Mouse (Mus musculus) limb, embryonic 11.5 days (tissue): ENCODE data around the gene Lst1. TPM values are rescaled to one million over a fixed set of nuclear protein-coding genes. Genes with fewer than 3 reads are reported as not detected.

Experiments used
- ATAC-seq: fragments of 200-750 bp; cut with Nextera tagmentation; 2 replicates; pipeline ENCODE4 v1.8.0; 2017; ENCODE audit warnings: low read depth; ENCODE audit not compliant: insufficient number of reproducible peaks, low FRiP score, low TSS enrichment
- DNase-seq: peaks from one replicate; pipeline ENCODE4 v3.0.0-alpha.2; 2015; ENCODE audit warnings: low spot score
- H3K27ac ChIP-seq: fragments of 300-500 bp; sonication (generic); replicated peaks from 2 replicates; pipeline ENCODE4 v1.5.1; 2014; ENCODE audit warnings: low read depth, mild to moderate bottlenecking, low read length
- H3K27me3 ChIP-seq: fragments of 300-500 bp; sonication (generic); 2 replicates; pipeline ENCODE4 v1.6.1; 2014; ENCODE audit warnings: mild to moderate bottlenecking, low read length, mixed read lengths; ENCODE audit not compliant: control insufficient read depth, insufficient read depth
- H3K36me3 ChIP-seq: fragments of 300-500 bp; sonication (generic); 2 replicates; pipeline ENCODE4 v1.6.1; 2014; ENCODE audit warnings: mild to moderate bottlenecking, low read length, moderate library complexity, mixed read lengths; ENCODE audit not compliant: control insufficient read depth, insufficient read depth
- H3K4me1 ChIP-seq: fragments of 300-500 bp; sonication (generic); 2 replicates; pipeline ENCODE4 v1.6.1; 2014; ENCODE audit warnings: low read length, mixed read lengths; ENCODE audit not compliant: control insufficient read depth, insufficient read depth
- H3K4me2 ChIP-seq: fragments of 300-500 bp; sonication (generic); 2 replicates; pipeline ENCODE4 v1.6.1; 2014; ENCODE audit warnings: low read depth, mild to moderate bottlenecking, moderate library complexity; ENCODE audit not compliant: severe bottlenecking
- H3K4me3 ChIP-seq: fragments of 300-500 bp; sonication (generic); 2 replicates; pipeline ENCODE4 v1.5.1; 2014; ENCODE audit warnings: low read depth, low read length
- H3K9ac ChIP-seq: fragments of 300-500 bp; sonication (generic); 2 replicates; pipeline ENCODE4 v1.6.1; 2014; ENCODE audit warnings: mild to moderate bottlenecking, low read length
- H3K9me3 ChIP-seq: fragments of 300-500 bp; sonication (generic); 2 replicates; pipeline ENCODE4 v1.6.1; 2016; ENCODE audit warnings: low read length; ENCODE audit not compliant: control insufficient read depth
- WGBS: fragments of 180-500 bp; shearing (Covaris S2); extraction: QIAGEN DNeasy Blood & Tissue Kit; methylation state at CpG from one replicate; pipeline ENCODE4 v1.1.7; 2014; 5-methylcytosine and 5-hydroxymethylcytosine counted together
- polyA plus RNA-seq: library from polyadenylated mRNA; unstranded; fragments of >200 nt; fragmentation: Nextera tagmentation; extraction: Ambion mirVana; gene quantifications from 2 replicates; pipeline ENCODE4 v1.2.1, GENCODE M21; 2014

The Lst1 gene
- polyA plus RNA-seq, 1 experiment from 2014 or later, result 4.7 TPM

DNA sequence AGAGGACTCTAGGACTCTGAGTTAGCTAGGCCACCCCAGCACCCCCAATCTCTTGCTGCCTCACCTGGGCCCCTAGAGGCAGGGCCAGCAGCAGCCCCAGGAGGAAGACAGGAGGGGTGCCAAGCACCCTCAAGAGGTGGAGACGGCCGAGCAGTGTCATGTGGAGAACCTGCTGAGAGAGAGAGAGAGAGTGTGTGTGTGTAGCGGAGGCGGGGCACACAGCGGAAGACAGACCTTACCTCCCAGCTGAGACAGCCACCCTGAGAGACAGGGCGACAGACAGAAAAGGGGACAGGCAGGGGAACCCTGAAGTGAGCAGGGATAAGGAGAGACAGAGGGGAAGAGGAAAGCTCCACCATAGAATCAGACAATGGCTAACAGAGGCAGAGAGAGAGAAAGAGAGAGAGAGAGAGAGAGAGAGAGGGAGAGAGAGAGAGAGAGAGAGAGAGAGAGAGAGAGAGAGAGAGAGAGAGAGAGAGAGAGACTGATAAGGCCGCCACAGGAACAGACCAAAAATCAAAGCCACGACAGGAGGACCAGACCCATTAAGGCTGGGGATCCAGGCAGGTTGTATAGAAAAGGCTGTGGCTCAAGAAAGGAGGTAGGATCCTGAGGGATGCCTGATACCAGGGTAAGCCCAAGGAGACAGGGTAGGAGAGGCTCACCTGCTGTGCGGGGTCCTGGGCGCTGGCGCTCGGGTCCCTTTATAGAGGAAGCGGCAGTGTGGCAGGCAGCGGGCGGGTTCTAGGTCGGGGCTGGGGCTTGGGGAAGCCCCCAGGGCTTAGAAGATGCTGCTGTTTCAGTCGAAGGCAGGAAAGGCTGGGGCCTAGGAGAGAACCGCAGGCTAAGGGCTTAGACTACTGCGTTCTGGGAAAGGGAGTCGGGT lies 16.5 kb upstream of the Lst1 start, which contains the start of gene Lta:
Lta (minus strand) TSS at position 858 of the 886 bp plus-strand sequence.
- H3K27ac ChIP-seq, result no peak within 1 kb of the TSS
- H3K4me2 ChIP-seq, result no peak within 1 kb of the TSS
- no peak for ATAC-seq
- peaks cover 18% of the 10 kb centered on the region; the same call in 1 of the 2 replicates for H3K27me3 ChIP-seq
- no peaks in the 10 kb centered on the region for H3K4me1 ChIP-seq
- H3K36me3 ChIP-seq, result no peaks in the 10 kb centered on the region
- no peak within 1 kb of the TSS for H3K9ac ChIP-seq
- H3K9me3 ChIP-seq, result no peaks in the 10 kb centered on the region
- 29% methylated on average over 20 of the region's 20 CpGs for WGBS
- H3K4me3 ChIP-seq, result no peak within 1 kb of the TSS
- DNase-seq, result no peak

GRCm38 (mm10) chr17:35202442-35202841 lies 14.2 kb upstream of the Lst1 start:
- H3K9ac ChIP-seq, result no peak overlapping the region
- no peak for DNase-seq
- no peaks in the 10 kb centered on the region for H3K36me3 ChIP-seq
- no peak overlapping the region for H3K27ac ChIP-seq
- 78% methylated on average over 4 of the region's 4 CpGs for whole genome bisulfite sequencing
- ATAC-seq, result no peak
- no peak overlapping the region for H3K4me2 ChIP-seq
- peaks cover 18% of the 10 kb centered on the region; the same call in 1 of the 2 replicates for H3K27me3 ChIP-seq
- H3K9me3 ChIP-seq, result no peaks in the 10 kb centered on the region
- H3K4me1 ChIP-seq, result peaks cover 2% of the 10 kb centered on the region; the same call in 1 of the 2 replicates
- H3K4me3 ChIP-seq, result no peak overlapping the region

DNA sequence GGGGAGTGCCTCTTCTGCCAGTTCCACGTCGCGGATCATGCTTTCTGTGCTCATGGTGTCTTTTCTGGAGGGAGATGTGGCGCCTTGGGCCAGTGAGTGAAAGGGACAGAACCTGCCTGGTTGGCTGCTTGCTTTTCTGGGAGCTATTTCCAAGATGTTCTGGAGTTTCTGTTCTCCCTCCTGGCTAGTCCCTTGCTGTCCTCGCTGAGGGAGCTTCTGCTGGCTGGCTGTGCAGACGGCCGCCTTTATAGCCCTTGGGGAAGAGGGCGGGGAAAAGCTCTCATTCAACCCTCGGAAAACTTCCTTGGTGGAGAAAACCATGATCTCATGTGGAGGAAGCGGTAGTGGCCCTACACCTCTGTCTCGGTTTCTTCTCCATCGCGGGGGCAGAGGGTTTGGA lies 13.5 kb upstream of the Lst1 start, which contains the start of gene Tnf:
Tnf (minus strand) TSS at position 221 of the 400 bp plus-strand sequence.
- Histone ChIP-seq H3K4me1 (peaks cover 2% of the 10 kb centered on the region; the same call in 1 of the 2 replicates), H3K27ac (no peak within 1 kb of the TSS), H3K27me3 (peaks cover 22% of the 10 kb centered on the region), H3K4me3 (no peak within 1 kb of the TSS), H3K9me3 (no peaks in the 10 kb centered on the region), H3K4me2 (no peak within 1 kb of the TSS), H3K9ac (no peak within 1 kb of the TSS), H3K36me3 (no peaks in the 10 kb centered on the region)
- WGBS, result 30% methylated on average over 13 of the region's 13 CpGs
- ATAC-seq (no peak), DNase-seq (no peak)

DNA sequence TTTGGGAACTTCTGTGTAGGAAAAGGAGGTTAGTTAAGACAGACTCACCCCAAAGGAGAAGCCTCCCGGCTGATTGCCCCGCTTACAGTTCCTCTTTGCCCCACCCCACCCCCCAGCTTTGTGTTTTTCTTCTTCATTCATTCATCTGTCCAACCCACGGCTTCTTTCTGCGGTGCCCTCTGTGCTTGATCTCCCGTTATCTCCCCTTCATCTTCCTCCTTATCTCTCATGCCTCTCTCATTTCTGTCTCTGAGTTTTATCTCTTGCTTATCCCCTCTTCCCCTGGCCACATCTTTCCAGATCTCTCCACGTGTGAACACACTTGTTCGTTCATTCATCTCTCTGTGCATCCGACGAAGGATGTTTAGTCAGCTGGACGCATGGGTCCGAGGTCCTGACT lies 12.9 kb upstream of the Lst1 start:
- 74% methylated on average over 11 of the region's 11 CpGs for WGBS
- Histone ChIP-seq H3K27ac (no peak overlapping the region), H3K9ac (no peak overlapping the region), H3K9me3 (no peaks in the 10 kb centered on the region), H3K27me3 (peaks cover 27% of the 10 kb centered on the region), H3K36me3 (no peaks in the 10 kb centered on the region), H3K4me2 (no peak overlapping the region), H3K4me1 (peaks cover 2% of the 10 kb centered on the region; the same call in 1 of the 2 replicates), H3K4me3 (no peak overlapping the region)
- no peak for ATAC-seq
- no peak for DNase-seq

GRCm38 (mm10) chr17:35200398-35200797 lies 12.2 kb upstream of the Lst1 start:
- Histone ChIP-seq H3K4me2 (no peak overlapping the region), H3K27ac (no peak overlapping the region), H3K4me1 (peaks cover 5% of the 10 kb centered on the region; the same call in 1 of the 2 replicates), H3K9ac (no peak overlapping the region), H3K9me3 (no peaks in the 10 kb centered on the region), H3K27me3 (peaks cover 35% of the 10 kb centered on the region), H3K4me3 (no peak overlapping the region), H3K36me3 (no peaks in the 10 kb centered on the region)
- no peak for ATAC-seq
- DNase-seq, result no peak
- WGBS, result 89% methylated on average over 11 of the region's 11 CpGs

- no peak overlapping the region for H3K4me2 ChIP-seq
- no peaks in the 10 kb centered on the region for H3K9me3 ChIP-seq
- H3K4me1 ChIP-seq, result peaks cover 6% of the 10 kb centered on the region; the same call in 1 of the 2 replicates
- H3K36me3 ChIP-seq, result no peaks in the 10 kb centered on the region
- 23% methylated on average over 8 of the region's 8 CpGs for WGBS
- H3K27ac ChIP-seq, result no peak overlapping the region
- H3K27me3 ChIP-seq, result peaks cover 44% of the 10 kb centered on the region
- DNase-seq (no peak), ATAC-seq (no peak)
- H3K4me3 ChIP-seq, result no peak overlapping the region
- no peak overlapping the region for H3K9ac ChIP-seq
Observed at GRCm38 (mm10) chr17:35198946-35199345, 10.7 kb upstream of the Lst1 start.

GRCm38 (mm10) chr17:35198029-35198428 lies 9.8 kb upstream of the Lst1 start:
- H3K4me3 ChIP-seq, result no peak overlapping the region
- peaks cover 6% of the 10 kb centered on the region; the same call in 1 of the 2 replicates for H3K4me1 ChIP-seq
- no peak overlapping the region for H3K4me2 ChIP-seq
- peaks cover 43% of the 10 kb centered on the region for H3K27me3 ChIP-seq
- no peak overlapping the region for H3K9ac ChIP-seq
- no peaks in the 10 kb centered on the region for H3K36me3 ChIP-seq
- H3K9me3 ChIP-seq, result no peaks in the 10 kb centered on the region
- ATAC-seq (no peak), DNase-seq (no peak)
- 59% methylated on average over 7 of the region's 7 CpGs for WGBS
- H3K27ac ChIP-seq, result no peak overlapping the region

DNA sequence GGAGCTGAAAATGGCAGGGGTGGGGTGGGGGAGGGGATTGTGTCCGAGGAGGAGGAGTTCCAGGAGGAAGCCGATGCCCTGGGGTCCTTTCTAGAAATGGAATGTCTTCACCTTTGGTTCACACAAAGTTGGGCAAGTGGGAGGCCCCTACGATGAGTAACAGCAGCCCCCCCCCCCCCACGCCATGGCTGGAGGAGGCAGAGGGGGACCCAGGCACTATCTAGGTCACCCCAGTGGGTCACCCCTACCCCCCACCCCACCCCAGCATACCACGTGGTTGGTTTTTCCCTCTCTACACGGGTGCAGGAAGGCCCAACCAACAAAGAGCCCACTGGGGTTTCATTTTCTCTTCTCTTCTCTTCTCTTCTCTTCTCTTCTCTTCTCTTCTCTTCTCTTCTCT lies 8.9 kb upstream of the Lst1 start:
- H3K27ac ChIP-seq, result no peak overlapping the region
- no peaks in the 10 kb centered on the region for H3K9me3 ChIP-seq
- H3K4me1 ChIP-seq, result peaks cover 6% of the 10 kb centered on the region; the same call in 1 of the 2 replicates
- 33% methylated on average over 5 of the region's 6 CpGs for WGBS
- H3K36me3 ChIP-seq, result no peaks in the 10 kb centered on the region
- no peak overlapping the region for H3K9ac ChIP-seq
- no peak for ATAC-seq
- H3K27me3 ChIP-seq, result peaks cover 38% of the 10 kb centered on the region
- no peak overlapping the region for H3K4me3 ChIP-seq
- H3K4me2 ChIP-seq, result no peak overlapping the region
- DNase-seq, result no peak
